Mouse (Mus musculus): ENCODE measurements around the gene Plin3. TPM values are rescaled to one million over a fixed set of nuclear protein-coding genes. Genes with fewer than 3 reads are reported as not detected.

The Plin3 gene
- 40.7 and 53.2 TPM in 2 replicates for polyA plus RNA-seq (2012; rRNA removed)

- DNase-seq (ENCODE audit: low read depth) = no peak
These were observed at the start of gene Plin3 for GRCm38 (mm10) chr17:56292531-56293222. Gene Plin3, minus strand, starts transcription at chr17:56292873.

GRCm38 (mm10) chr17:56340717-56341116 is 48.0 kb upstream of the Plin3 start:
- no peak for DNase-seq (ENCODE audit: low read depth)

GRCm38 (mm10) chr17:56338909-56339308 is 46.2 kb upstream of the Plin3 start:
- DNase-seq (ENCODE audit: low read depth) = no peak

GRCm38 (mm10) chr17:56337791-56338190 is 45.1 kb upstream of the Plin3 start:
- DNase-seq (ENCODE audit: low read depth) = no peak

- DNase-seq (ENCODE audit: low read depth) = no peak
These were observed 44.5 kb upstream of the Plin3 start for GRCm38 (mm10) chr17:56337190-56337589.

- DNase-seq (ENCODE audit: low read depth) = no peak
These were observed 40.3 kb upstream of the Plin3 start for GRCm38 (mm10) chr17:56332987-56333386.

- DNase-seq (ENCODE audit: low read depth) = no peak
These were observed 38.6 kb upstream of the Plin3 start for GRCm38 (mm10) chr17:56331256-56331655.

- DNase-seq (ENCODE audit: low read depth) = no peak
These were observed 37.7 kb upstream of the Plin3 start for GRCm38 (mm10) chr17:56330345-56330744.

GRCm38 (mm10) chr17:56329267-56329666 is 36.6 kb upstream of the Plin3 start:
- no peak for DNase-seq (ENCODE audit: low read depth)

GRCm38 (mm10) chr17:56326153-56327147 is 33.8 kb upstream of the Plin3 start:
- DNase-seq (ENCODE audit: low read depth) = no peak

GRCm38 (mm10) chr17:56325450-56326152 is 32.9 kb upstream of the Plin3 start, which contains the start of gene Kdm4b:
Gene Kdm4b, plus strand, starts transcription at chr17:56326062.
- peak; percentile 94 for DNase-seq (ENCODE audit: low read depth)

GRCm38 (mm10) chr17:56324419-56324818 is 31.7 kb upstream of the Plin3 start:
- peak; percentile 57 for DNase-seq (ENCODE audit: low read depth)

GRCm38 (mm10) chr17:56309191-56309945 is 16.7 kb upstream of the Plin3 start:
- no peak for DNase-seq (ENCODE audit: low read depth)

- no peak for DNase-seq (ENCODE audit: low read depth)
These were observed 15.4 kb upstream of the Plin3 start for GRCm38 (mm10) chr17:56308088-56308487.

- DNase-seq (ENCODE audit: low read depth) = no peak
These were observed 13.2 kb upstream of the Plin3 start for GRCm38 (mm10) chr17:56305826-56306225.

- DNase-seq (ENCODE audit: low read depth) = no peak
These were observed 12.5 kb upstream of the Plin3 start for GRCm38 (mm10) chr17:56305156-56305555.

GRCm38 (mm10) chr17:56304718-56305117 is 12.0 kb upstream of the Plin3 start:
- DNase-seq (ENCODE audit: low read depth) = no peak

GRCm38 (mm10) chr17:56303847-56304586 is 11.3 kb upstream of the Plin3 start:
- no peak for DNase-seq (ENCODE audit: low read depth)

GRCm38 (mm10) chr17:56303160-56303846 is 10.6 kb upstream of the Plin3 start, which contains the start of gene Uhrf1:
Gene Uhrf1, plus strand, starts transcription at chr17:56303321.
- no peak for DNase-seq (ENCODE audit: low read depth)
